Mouse (Mus musculus) liver, embryonic 13.5 days (tissue): ENCODE results near the gene Bckdha. TPM values are rescaled to one million over a fixed set of nuclear protein-coding genes. Genes with fewer than 3 reads are reported as not detected.

Experiments used
- ATAC-seq: fragments of 200-750 bp; cut with Nextera tagmentation; 2 replicates; pipeline ENCODE4 v1.8.0; 2017; ENCODE audit warnings: low read depth, mild to moderate bottlenecking, moderate number of reproducible peaks, moderate library complexity
- DNase-seq: peaks from one replicate; pipeline ENCODE4 v3.0.0; 2022
- H3K27ac ChIP-seq: fragments of 300-500 bp; sonication (generic); 2 replicates; pipeline ENCODE4 v1.5.1; 2015; ENCODE audit warnings: moderate library complexity, mild to moderate bottlenecking, inconsistent platforms
- H3K27me3 ChIP-seq: fragments of 300-500 bp; sonication (generic); 2 replicates; pipeline ENCODE4 v1.6.1; 2015; ENCODE audit warnings: mild to moderate bottlenecking, inconsistent platforms
- H3K36me3 ChIP-seq: fragments of 300-500 bp; sonication (generic); 2 replicates; pipeline ENCODE4 v1.6.1; 2015; ENCODE audit warnings: mild to moderate bottlenecking, inconsistent platforms
- H3K4me1 ChIP-seq: fragments of 300-500 bp; sonication (generic); replicated peaks from 2 replicates; pipeline ENCODE4 v1.6.1; 2015; ENCODE audit warnings: inconsistent platforms
- H3K4me2 ChIP-seq: fragments of 300-500 bp; sonication (generic); 2 replicates; pipeline ENCODE4 v1.6.1; 2015; ENCODE audit warnings: inconsistent platforms, mild to moderate bottlenecking, moderate library complexity
- H3K4me3 ChIP-seq: fragments of 300-500 bp; sonication (generic); replicated peaks from 2 replicates; pipeline ENCODE4 v1.5.1; 2015; ENCODE audit warnings: mild to moderate bottlenecking, inconsistent platforms
- H3K9ac ChIP-seq: fragments of 300-500 bp; sonication (generic); 2 replicates; pipeline ENCODE4 v1.6.1; 2015; ENCODE audit warnings: mild to moderate bottlenecking, inconsistent platforms
- H3K9me3 ChIP-seq: fragments of 300-500 bp; sonication (generic); replicated peaks from 2 replicates; pipeline ENCODE4 v1.6.1; 2016; ENCODE audit warnings: inconsistent platforms
- WGBS: fragments of 180-500 bp; shearing (Covaris S2); methylation state at CpG from one replicate; pipeline ENCODE4 v1.1.7; 2015; ENCODE audit not compliant: insufficient replicate concordance; 5-methylcytosine and 5-hydroxymethylcytosine counted together
- polyA plus RNA-seq: library from polyadenylated mRNA; unstranded; fragments of >200 nt; fragmentation: Nextera tagmentation; extraction: Ambion mirVana; gene quantifications from 2 replicates; pipeline ENCODE4 v1.2.1, GENCODE M21; 2015

The Bckdha gene
- polyA plus RNA-seq = 20.0 and 21.6 TPM in 2 replicates

DNA sequence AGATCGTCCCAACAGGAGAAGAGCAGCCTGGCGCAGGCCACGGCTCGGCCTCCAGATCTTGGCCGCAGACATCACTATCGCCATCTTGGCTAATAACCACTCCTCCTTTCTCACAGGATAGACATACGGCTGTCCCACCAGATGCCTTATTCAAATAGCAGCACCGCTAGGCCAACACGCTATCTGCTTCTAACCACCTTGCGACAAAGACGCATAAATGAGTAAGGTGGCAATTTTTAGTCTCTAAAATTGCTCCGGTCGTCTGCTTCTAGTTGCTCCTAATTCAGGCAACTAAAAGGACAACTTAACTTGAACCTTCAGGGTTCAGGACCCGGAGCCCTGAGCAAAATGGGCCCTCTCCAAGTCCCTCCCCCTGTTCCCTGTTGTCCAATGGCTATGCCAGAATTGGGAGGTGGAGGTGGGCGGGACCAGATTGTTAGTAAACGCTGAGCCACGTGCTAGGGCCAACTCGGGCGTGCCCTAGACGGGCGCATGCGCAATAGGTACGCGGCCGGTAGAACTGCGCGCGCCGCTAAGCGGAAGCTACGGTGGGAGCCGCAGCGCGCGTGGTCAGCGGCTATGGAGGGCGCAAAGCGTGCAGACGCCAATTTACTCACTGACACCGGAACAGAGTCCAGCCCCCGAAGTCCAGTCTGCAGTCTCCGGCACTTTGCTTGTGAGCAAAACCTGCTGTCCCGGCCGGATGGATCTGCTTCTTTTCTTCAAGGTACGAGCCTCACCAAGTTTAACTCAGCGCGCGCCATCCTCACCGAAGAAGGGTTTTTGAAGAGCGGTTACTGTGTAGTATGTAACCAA, at the start of gene Bckdha, which contains the start of gene Exosc5:
Gene Bckdha (minus strand): TSS at position 325 of the 816 bp plus-strand sequence.
Gene Exosc5 (plus strand): TSS at position 508 of the 816 bp plus-strand sequence.
- no peaks in the 10 kb centered on the region for H3K27me3 ChIP-seq
- peaks cover 36% of the 10 kb centered on the region for H3K4me1 ChIP-seq

GRCm38 (mm10) chr7:25707581-25708292, 49.0 kb upstream of the Bckdha start:
- peak overlapping the region; percentile 52 for H3K27ac ChIP-seq
- no peak for ATAC-seq
- no peaks in the 10 kb centered on the region for H3K9me3 ChIP-seq
- WGBS = 58% methylated on average over 15 of the region's 15 CpGs
- H3K36me3 ChIP-seq = peaks cover 47% of the 10 kb centered on the region
- H3K4me1 ChIP-seq = peaks cover 87% of the 10 kb centered on the region
- no peak for DNase-seq
- H3K9ac ChIP-seq = no peak overlapping the region
- H3K4me3 ChIP-seq = no peak overlapping the region
- no peaks in the 10 kb centered on the region for H3K27me3 ChIP-seq
- H3K4me2 ChIP-seq = no peak overlapping the region

More for the DNA sequence above, at the start of gene Bckdha, which contains the start of gene Exosc5:
- WGBS = under 1% methylated on average over 50 of the region's 50 CpGs
- peak; percentile 99 for DNase-seq
- peak within 1 kb of the TSS; percentile 80 for H3K9ac ChIP-seq
- H3K36me3 ChIP-seq = peaks cover 23% of the 10 kb centered on the region
- H3K9me3 ChIP-seq = no peaks in the 10 kb centered on the region
- H3K27ac ChIP-seq = no peak within 1 kb of the TSS; the same call in 1 of the 2 replicates
- peak; percentile 96 for ATAC-seq
- peak within 1 kb of the TSS; percentile 77 for H3K4me3 ChIP-seq
- peak within 1 kb of the TSS; percentile 80 for H3K4me2 ChIP-seq

DNA sequence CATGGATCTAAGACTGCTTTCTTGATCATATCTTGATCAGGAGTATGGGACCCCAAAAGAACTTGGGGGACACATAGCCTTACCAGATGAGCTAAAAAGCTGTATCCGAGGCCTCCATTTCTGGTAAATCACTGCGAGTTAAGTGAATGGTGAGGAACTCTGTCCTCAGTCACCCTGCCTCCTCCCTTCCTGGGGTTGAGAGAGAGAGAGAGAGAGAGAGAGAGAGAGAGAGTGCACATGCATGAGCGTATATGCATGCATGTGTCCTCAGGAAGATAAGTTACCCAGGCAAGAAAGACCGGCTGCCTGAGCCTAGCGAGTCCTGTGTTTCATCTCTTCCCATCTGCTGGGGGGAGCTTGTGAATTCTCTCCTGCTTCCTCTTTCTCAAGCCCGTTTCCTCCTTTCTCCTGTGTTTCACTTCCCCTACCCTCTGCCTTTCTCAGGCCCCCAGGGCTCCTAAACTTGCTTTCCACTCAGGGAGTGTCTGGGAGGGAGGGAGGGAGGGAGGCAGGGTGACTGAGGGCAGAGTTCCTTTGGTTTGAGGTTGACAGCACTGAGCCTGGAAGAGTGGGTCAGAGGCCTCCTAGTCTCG, 47.9 kb upstream of the Bckdha start:
- WGBS = 43% methylated on average over 7 of the region's 7 CpGs
- Histone ChIP-seq H3K36me3 (peaks cover 50% of the 10 kb centered on the region), H3K27ac (peak overlapping the region; percentile 52), H3K9ac (no peak overlapping the region), H3K4me1 (peaks cover 76% of the 10 kb centered on the region), H3K4me3 (no peak overlapping the region), H3K9me3 (peaks cover 8% of the 10 kb centered on the region; the same call in 1 of the 2 replicates), H3K27me3 (no peaks in the 10 kb centered on the region), H3K4me2 (no peak overlapping the region)
- no peak for DNase-seq
- ATAC-seq = no peak

GRCm38 (mm10) chr7:25705801-25706251, 47.0 kb upstream of the Bckdha start:
- H3K4me2 ChIP-seq = no peak overlapping the region
- no peak for ATAC-seq
- H3K9ac ChIP-seq = no peak overlapping the region

DNA sequence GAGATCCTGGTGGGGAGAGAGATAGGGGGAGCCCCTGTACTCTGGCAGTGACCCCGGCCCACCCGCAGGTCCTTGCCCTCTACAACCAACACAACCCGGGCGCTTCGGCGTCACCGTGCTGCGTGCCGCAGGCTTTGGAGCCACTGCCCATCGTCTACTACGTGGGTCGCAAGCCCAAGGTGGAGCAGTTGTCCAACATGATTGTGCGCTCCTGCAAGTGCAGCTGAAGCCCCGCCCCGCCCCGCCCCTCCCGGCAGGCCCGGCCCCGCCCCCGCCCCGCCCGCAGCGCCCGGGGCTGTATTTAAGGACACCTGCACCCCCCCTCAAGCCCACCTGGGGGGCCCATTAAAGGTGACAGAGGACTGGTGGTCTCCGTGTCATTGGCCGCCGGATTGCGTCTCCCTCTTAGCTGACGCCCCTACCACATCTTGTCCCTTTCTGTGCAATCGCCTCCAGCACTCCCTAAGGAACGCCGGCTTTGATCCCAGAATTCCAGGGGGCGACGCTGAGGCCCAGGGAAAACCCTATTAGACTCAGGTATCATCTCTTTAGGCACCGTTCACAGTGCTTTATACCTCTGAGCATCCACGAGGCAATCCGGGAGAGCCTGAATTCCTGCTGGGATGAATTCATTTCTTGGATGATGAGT, 46.1 kb upstream of the Bckdha start:
- no peak for DNase-seq
- peak; percentile 35; the same call in 1 of the 2 replicates for ATAC-seq
- WGBS = 41% methylated on average over 37 of the region's 37 CpGs
- Histone ChIP-seq H3K4me3 (no peak overlapping the region), H3K9me3 (peaks cover 13% of the 10 kb centered on the region; the same call in 1 of the 2 replicates), H3K36me3 (peaks cover 65% of the 10 kb centered on the region), H3K27ac (peak overlapping the region; percentile 53), H3K27me3 (no peaks in the 10 kb centered on the region), H3K9ac (no peak overlapping the region), H3K4me2 (peak overlapping the region; percentile 45), H3K4me1 (peaks cover 58% of the 10 kb centered on the region)

More at GRCm38 (mm10) chr7:25705801-25706251, 47.0 kb upstream of the Bckdha start:
- Histone ChIP-seq H3K4me3 (no peak overlapping the region), H3K9me3 (peaks cover 13% of the 10 kb centered on the region; the same call in 1 of the 2 replicates), H3K36me3 (peaks cover 55% of the 10 kb centered on the region), H3K27me3 (no peaks in the 10 kb centered on the region), H3K4me1 (peaks cover 67% of the 10 kb centered on the region), H3K27ac (peak overlapping the region; percentile 52)
- no peak for DNase-seq
- 51% methylated on average over 6 of the region's 6 CpGs for WGBS

- Histone ChIP-seq H3K4me1 (peaks cover 52% of the 10 kb centered on the region), H3K4me2 (peak overlapping the region; percentile 45), H3K9me3 (peaks cover 13% of the 10 kb centered on the region; the same call in 1 of the 2 replicates), H3K36me3 (peaks cover 71% of the 10 kb centered on the region), H3K27me3 (no peaks in the 10 kb centered on the region), H3K27ac (peak overlapping the region; percentile 53), H3K4me3 (peak overlapping the region; percentile 19; the same call in 1 of the 2 replicates), H3K9ac (peak overlapping the region; percentile 22; the same call in 1 of the 2 replicates)
- ATAC-seq (peak; percentile 50), DNase-seq (no peak)
- WGBS = 61% methylated on average over 10 of the region's 10 CpGs
These were observed 45.2 kb upstream of the Bckdha start for GRCm38 (mm10) chr7:25703793-25704494.

DNA sequence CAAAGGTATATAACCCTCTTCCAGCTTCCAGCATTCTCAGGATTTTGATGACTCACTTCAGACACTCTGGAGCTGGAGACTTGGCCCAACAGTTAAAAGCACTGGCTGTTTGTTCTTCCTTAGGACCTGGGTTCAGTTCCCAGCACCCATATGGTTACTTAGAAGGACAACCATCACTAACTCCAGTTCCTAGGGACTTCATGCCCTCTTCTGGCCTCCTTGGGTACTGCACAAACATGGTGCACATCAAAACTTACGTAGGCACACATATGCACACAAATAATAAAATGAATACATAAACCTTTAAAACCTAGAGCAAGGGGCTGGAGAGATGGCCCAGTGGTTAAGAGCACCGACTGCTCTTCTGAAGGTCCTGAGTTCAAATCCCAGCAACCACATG, 43.6 kb upstream of the Bckdha start:
- Histone ChIP-seq H3K36me3 (peaks cover 83% of the 10 kb centered on the region), H3K4me3 (no peak overlapping the region)

DNA sequence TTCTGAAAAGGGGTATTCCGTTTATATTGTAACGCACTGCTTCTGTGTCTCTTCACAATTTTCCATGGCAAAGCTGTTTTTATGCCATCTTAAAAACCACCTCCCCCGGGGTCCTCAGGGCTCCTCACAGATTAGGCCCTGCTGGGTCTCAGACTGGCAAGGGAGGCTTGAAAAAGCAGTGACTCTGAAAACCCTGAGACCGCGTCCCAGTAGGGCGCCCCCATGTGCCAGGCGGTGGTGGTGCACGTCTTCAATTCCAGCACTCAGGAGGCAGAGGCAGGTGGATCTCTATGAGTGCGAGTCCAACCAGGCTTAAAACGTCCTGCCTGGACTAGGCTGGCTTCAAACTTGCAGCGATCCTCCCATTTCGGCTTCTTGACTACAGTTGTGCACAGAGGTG, 42.0 kb upstream of the Bckdha start:
- peaks cover 25% of the 10 kb centered on the region for H3K4me1 ChIP-seq
- peaks cover 13% of the 10 kb centered on the region; the same call in 1 of the 2 replicates for H3K9me3 ChIP-seq
- DNase-seq (no peak), ATAC-seq (no peak)
- no peak overlapping the region for H3K4me2 ChIP-seq
- no peak overlapping the region for H3K27ac ChIP-seq
- no peak overlapping the region for H3K9ac ChIP-seq
- peaks cover 84% of the 10 kb centered on the region for H3K36me3 ChIP-seq
- H3K27me3 ChIP-seq = no peaks in the 10 kb centered on the region
- 83% methylated on average over 12 of the region's 12 CpGs for WGBS
- H3K4me3 ChIP-seq = no peak overlapping the region

More for the DNA sequence above, 43.6 kb upstream of the Bckdha start:
- Histone ChIP-seq H3K4me1 (peaks cover 40% of the 10 kb centered on the region), H3K27me3 (no peaks in the 10 kb centered on the region), H3K4me2 (no peak overlapping the region), H3K9ac (no peak overlapping the region), H3K9me3 (peaks cover 13% of the 10 kb centered on the region; the same call in 1 of the 2 replicates), H3K27ac (no peak overlapping the region)
- ATAC-seq (no peak), DNase-seq (no peak)
- WGBS = 88% methylated on average over 2 of the region's 2 CpGs

- Histone ChIP-seq H3K4me3 (no peak overlapping the region), H3K36me3 (peaks cover 88% of the 10 kb centered on the region), H3K9ac (no peak overlapping the region), H3K4me1 (peaks cover 17% of the 10 kb centered on the region), H3K27ac (no peak overlapping the region), H3K4me2 (no peak overlapping the region), H3K27me3 (no peaks in the 10 kb centered on the region), H3K9me3 (peaks cover 13% of the 10 kb centered on the region; the same call in 1 of the 2 replicates)
- DNase-seq (no peak), ATAC-seq (no peak)
- 77% methylated on average over 13 of the region's 13 CpGs for WGBS
These were observed 41.1 kb upstream of the Bckdha start for GRCm38 (mm10) chr7:25699851-25700250.

- Histone ChIP-seq H3K4me3 (no peak overlapping the region), H3K4me2 (no peak overlapping the region), H3K4me1 (peaks cover 39% of the 10 kb centered on the region), H3K9ac (no peak overlapping the region), H3K27me3 (no peaks in the 10 kb centered on the region), H3K9me3 (no peaks in the 10 kb centered on the region), H3K36me3 (peaks cover 71% of the 10 kb centered on the region), H3K27ac (no peak overlapping the region)
- no peak for ATAC-seq
- DNase-seq = no peak
- WGBS = 78% methylated on average over 8 of the region's 8 CpGs
These were observed 35.3 kb upstream of the Bckdha start for GRCm38 (mm10) chr7:25694104-25694503.
